Mouse (Mus musculus): ENCODE results near the gene Macf1. TPM values are rescaled to one million over a fixed set of nuclear protein-coding genes. Genes with fewer than 3 reads are reported as not detected.

The Macf1 gene
- polyA plus RNA-seq (2014; fragmentation: Nextera tagmentation; extraction: Ambion mirVana), result 76.5 and 101 TPM in 2 replicates

DNA sequence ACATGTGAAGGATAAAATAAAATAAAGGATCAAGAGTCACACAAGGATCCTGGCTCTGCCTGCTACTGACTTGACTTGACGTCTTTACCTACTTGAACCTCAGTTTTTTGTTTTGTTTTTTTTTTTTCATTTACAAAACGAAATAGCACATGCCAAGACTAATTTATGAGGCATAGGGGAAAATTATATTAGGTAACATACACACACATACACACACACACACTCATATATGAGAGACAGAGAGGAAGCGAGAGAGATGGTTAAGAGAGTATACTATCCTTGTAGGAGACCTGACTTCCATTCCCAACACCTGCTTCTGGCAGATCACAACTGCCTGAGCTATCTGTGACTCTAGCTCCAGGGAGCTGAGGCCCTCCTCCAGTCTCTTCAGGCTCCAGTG lies at the start of gene Macf1:
TSS of gene Macf1 (minus strand) at position 101 of the 400 bp plus-strand sequence.
- Histone ChIP-seq H3K27me3 (replicated peaks; ENCODE audit: control insufficient read depth, insufficient read depth, low read length) (no peaks in the 10 kb centered on the region), H3K9me3 (replicated peaks; ENCODE audit: control insufficient read depth, low read length) (no peaks in the 10 kb centered on the region), H3K4me3 (ENCODE audit: low read depth, low read length) (peak within 1 kb of the TSS; percentile 89), H3K36me3 (ENCODE audit: control insufficient read depth, insufficient read depth, low read length) (peaks cover 26% of the 10 kb centered on the region), H3K4me1 (ENCODE audit: control insufficient read depth, insufficient read depth, low read length) (peaks cover 14% of the 10 kb centered on the region; the same call in 1 of the 2 replicates), H3K9ac (ENCODE audit: low read length) (peak within 1 kb of the TSS; percentile 97; the same call in 1 of the 2 replicates), H3K4me2 (ENCODE audit: low read length) (peak within 1 kb of the TSS; percentile 95), H3K27ac (ENCODE audit: low read depth, low read length) (no peak within 1 kb of the TSS)
- 85% methylated on average over 3 of the region's 3 CpGs for WGBS
- no peak for ATAC-seq
- DNase-seq (ENCODE audit: low spot score), result no peak

DNA sequence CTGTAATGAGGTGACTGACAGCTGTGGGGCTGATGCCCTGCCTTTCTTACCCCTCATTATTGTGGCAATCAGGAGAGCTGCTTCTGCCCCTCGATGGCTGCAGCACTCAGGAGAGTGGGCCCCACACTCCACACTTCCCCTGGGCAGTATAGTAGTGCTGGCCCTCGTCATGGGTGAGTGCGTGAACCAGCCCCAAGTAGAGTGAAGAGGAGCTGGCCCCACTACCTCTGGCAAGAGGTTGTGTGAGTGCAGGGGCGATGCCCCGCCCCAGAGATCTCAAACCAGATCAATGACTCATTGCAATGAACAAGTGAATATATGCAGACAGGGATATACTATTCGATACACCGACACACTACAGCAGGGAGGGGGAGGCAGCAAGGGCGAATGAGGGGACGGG lies 49.4 kb upstream of the Macf1 start:
- no peak overlapping the region for H3K4me2 ChIP-seq (ENCODE audit: low read length)
- ATAC-seq (no peak), DNase-seq (ENCODE audit: low spot score) (no peak)
- no peaks in the 10 kb centered on the region for H3K4me1 ChIP-seq (ENCODE audit: control insufficient read depth, insufficient read depth, low read length)
- 94% methylated on average over 9 of the region's 9 CpGs for WGBS
- no peaks in the 10 kb centered on the region for H3K9me3 ChIP-seq (replicated peaks; ENCODE audit: control insufficient read depth, low read length)
- H3K4me3 ChIP-seq (ENCODE audit: low read depth, low read length), result no peak overlapping the region
- H3K9ac ChIP-seq (ENCODE audit: low read length), result no peak overlapping the region
- no peaks in the 10 kb centered on the region for H3K27me3 ChIP-seq (replicated peaks; ENCODE audit: control insufficient read depth, insufficient read depth, low read length)
- no peak overlapping the region for H3K27ac ChIP-seq (ENCODE audit: low read depth, low read length)
- H3K36me3 ChIP-seq (ENCODE audit: control insufficient read depth, insufficient read depth, low read length), result peaks cover 46% of the 10 kb centered on the region

DNA sequence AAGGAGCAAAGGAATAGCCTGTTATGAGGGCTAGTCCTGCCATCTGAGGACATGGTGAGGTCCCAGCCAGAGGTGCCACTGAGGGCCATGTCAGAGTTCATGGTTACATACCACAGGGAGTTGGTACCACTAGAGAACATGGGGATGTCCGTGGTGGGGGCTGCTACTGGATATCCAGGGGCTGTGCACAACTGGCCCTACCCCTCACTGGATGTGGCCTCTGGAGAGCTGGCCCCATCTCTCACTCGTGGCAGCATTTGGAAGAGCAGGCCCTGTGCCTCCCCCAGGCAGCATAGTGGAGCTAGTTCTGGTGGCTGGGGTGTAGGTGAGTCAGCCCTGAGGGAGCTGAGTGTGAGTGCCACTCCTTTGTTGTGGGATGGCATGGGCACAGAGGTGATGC lies 48.8 kb upstream of the Macf1 start:
- no peaks in the 10 kb centered on the region for H3K4me1 ChIP-seq (ENCODE audit: control insufficient read depth, insufficient read depth, low read length)
- ATAC-seq (no peak), DNase-seq (ENCODE audit: low spot score) (no peak)
- H3K9ac ChIP-seq (ENCODE audit: low read length), result no peak overlapping the region
- no peak overlapping the region for H3K4me3 ChIP-seq (ENCODE audit: low read depth, low read length)
- 90% methylated on average over 2 of the region's 2 CpGs for whole genome bisulfite sequencing
- H3K27ac ChIP-seq (ENCODE audit: low read depth, low read length), result no peak overlapping the region
- no peak overlapping the region for H3K4me2 ChIP-seq (ENCODE audit: low read length)
- H3K27me3 ChIP-seq (replicated peaks; ENCODE audit: control insufficient read depth, insufficient read depth, low read length), result no peaks in the 10 kb centered on the region
- peaks cover 40% of the 10 kb centered on the region for H3K36me3 ChIP-seq (ENCODE audit: control insufficient read depth, insufficient read depth, low read length)
- H3K9me3 ChIP-seq (replicated peaks; ENCODE audit: control insufficient read depth, low read length), result no peaks in the 10 kb centered on the region

- Histone ChIP-seq H3K4me2 (ENCODE audit: low read length) (no peak overlapping the region), H3K27me3 (replicated peaks; ENCODE audit: control insufficient read depth, insufficient read depth, low read length) (no peaks in the 10 kb centered on the region), H3K4me3 (ENCODE audit: low read depth, low read length) (no peak overlapping the region), H3K27ac (ENCODE audit: low read depth, low read length) (no peak overlapping the region), H3K9me3 (replicated peaks; ENCODE audit: control insufficient read depth, low read length) (no peaks in the 10 kb centered on the region), H3K4me1 (ENCODE audit: control insufficient read depth, insufficient read depth, low read length) (no peaks in the 10 kb centered on the region), H3K36me3 (ENCODE audit: control insufficient read depth, insufficient read depth, low read length) (peaks cover 35% of the 10 kb centered on the region), H3K9ac (ENCODE audit: low read length) (no peak overlapping the region)
- DNase-seq (ENCODE audit: low spot score), result no peak
- 92% methylated on average over 4 of the region's 4 CpGs for WGBS
- no peak for ATAC-seq
Measured at GRCm38 (mm10) chr4:123732163-123732910, 48.2 kb upstream of the Macf1 start.

- no peaks in the 10 kb centered on the region for H3K27me3 ChIP-seq (replicated peaks; ENCODE audit: control insufficient read depth, insufficient read depth, low read length)
- no peak for ATAC-seq
- no peak overlapping the region for H3K27ac ChIP-seq (ENCODE audit: low read depth, low read length)
- no peak overlapping the region for H3K9ac ChIP-seq (ENCODE audit: low read length)
- H3K9me3 ChIP-seq (replicated peaks; ENCODE audit: control insufficient read depth, low read length), result no peaks in the 10 kb centered on the region
- no peak overlapping the region for H3K4me3 ChIP-seq (ENCODE audit: low read depth, low read length)
- H3K4me2 ChIP-seq (ENCODE audit: low read length), result no peak overlapping the region
- DNase-seq (ENCODE audit: low spot score), result no peak
- WGBS, result 89% methylated on average over 4 of the region's 4 CpGs
- peaks cover 3% of the 10 kb centered on the region; the same call in 1 of the 2 replicates for H3K4me1 ChIP-seq (ENCODE audit: control insufficient read depth, insufficient read depth, low read length)
- no peaks in the 10 kb centered on the region for H3K36me3 ChIP-seq (ENCODE audit: control insufficient read depth, insufficient read depth, low read length)
Measured at GRCm38 (mm10) chr4:123721761-123722160, 37.6 kb upstream of the Macf1 start.

DNA sequence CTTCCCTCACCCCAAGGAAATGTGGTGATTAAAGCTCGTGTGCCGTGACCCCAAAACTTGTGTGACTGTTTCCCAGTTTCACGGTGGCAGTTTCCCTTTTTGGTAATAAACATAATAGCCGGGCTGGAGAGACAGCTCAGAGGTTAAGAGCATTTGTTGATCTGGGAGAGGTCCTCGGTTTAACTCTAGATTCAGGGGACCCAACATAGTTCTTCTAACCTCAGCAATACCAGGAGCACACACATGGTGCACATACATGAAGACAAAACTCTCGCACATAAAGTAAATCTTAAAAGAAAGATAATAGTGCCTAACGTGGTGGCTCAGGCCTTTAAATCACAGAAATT lies 34.2 kb upstream of the Macf1 start:
- peaks cover 3% of the 10 kb centered on the region; the same call in 1 of the 2 replicates for H3K4me1 ChIP-seq (ENCODE audit: control insufficient read depth, insufficient read depth, low read length)
- peaks cover 21% of the 10 kb centered on the region for H3K36me3 ChIP-seq (ENCODE audit: control insufficient read depth, insufficient read depth, low read length)
- no peaks in the 10 kb centered on the region for H3K27me3 ChIP-seq (replicated peaks; ENCODE audit: control insufficient read depth, insufficient read depth, low read length)
- no peak overlapping the region for H3K27ac ChIP-seq (ENCODE audit: low read depth, low read length)
- 32% methylated on average over 7 of the region's 7 CpGs for WGBS
- DNase-seq (ENCODE audit: low spot score) (no peak), ATAC-seq (peak; percentile 35; the same call in 1 of the 2 replicates)
- peak overlapping the region; percentile 68 for H3K4me2 ChIP-seq (ENCODE audit: low read length)
- no peaks in the 10 kb centered on the region for H3K9me3 ChIP-seq (replicated peaks; ENCODE audit: control insufficient read depth, low read length)
- H3K9ac ChIP-seq (ENCODE audit: low read length), result peak overlapping the region; percentile 90
- peak overlapping the region; percentile 76 for H3K4me3 ChIP-seq (ENCODE audit: low read depth, low read length)

DNA sequence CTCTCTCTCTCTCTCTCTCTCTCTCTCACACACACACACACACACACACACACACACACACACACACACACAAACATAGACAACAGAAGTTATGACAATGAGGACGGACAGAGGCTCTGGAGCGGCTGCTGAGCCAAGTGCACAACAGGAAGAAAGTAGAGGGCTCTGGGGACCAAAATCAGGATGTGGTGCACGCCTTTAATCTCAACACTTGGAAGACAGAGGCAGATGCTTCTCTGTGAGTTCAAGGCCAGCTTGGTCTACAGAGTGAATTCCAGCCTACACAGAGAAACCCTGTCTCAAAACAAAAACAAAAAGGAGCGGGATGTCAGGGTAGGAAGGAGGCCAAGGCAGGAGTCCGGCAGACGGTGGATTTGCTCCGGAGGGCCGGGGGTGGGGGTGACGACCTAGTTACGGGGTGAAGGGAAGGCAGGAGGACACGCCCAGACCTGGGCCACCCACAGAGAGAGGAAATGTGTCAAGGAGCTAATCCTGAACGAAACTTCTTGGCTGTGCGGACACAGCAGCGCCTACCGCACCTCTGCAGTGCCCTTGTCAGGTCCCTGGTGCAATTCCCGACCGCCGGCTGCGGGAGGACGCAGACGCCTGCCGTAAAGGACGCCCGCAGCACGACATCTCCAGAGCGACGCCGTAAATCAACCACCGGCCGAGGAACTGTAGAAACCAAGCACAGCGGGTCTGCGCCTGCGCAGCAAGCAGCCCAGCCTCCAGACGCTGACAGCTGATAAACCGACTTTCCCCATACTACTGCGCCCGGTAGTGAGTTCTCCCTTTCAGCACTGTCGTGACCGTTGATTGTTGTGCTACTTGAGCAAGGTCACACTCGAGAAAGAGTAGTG lies 33.6 kb upstream of the Macf1 start, which contains the start of gene Ndufs5:
TSS of gene Ndufs5 (minus strand) at position 629 of the 860 bp plus-strand sequence.
- peak; percentile 98 for ATAC-seq
- Histone ChIP-seq H3K27me3 (replicated peaks; ENCODE audit: control insufficient read depth, insufficient read depth, low read length) (no peaks in the 10 kb centered on the region), H3K4me3 (ENCODE audit: low read depth, low read length) (peak within 1 kb of the TSS; percentile 76), H3K4me2 (ENCODE audit: low read length) (peak within 1 kb of the TSS; percentile 68), H3K9me3 (replicated peaks; ENCODE audit: control insufficient read depth, low read length) (no peaks in the 10 kb centered on the region), H3K4me1 (ENCODE audit: control insufficient read depth, insufficient read depth, low read length) (peaks cover 3% of the 10 kb centered on the region; the same call in 1 of the 2 replicates), H3K9ac (ENCODE audit: low read length) (peak within 1 kb of the TSS; percentile 90), H3K36me3 (ENCODE audit: control insufficient read depth, insufficient read depth, low read length) (peaks cover 23% of the 10 kb centered on the region), H3K27ac (ENCODE audit: low read depth, low read length) (0 out of 2 replicates have a peak within 1 kb of the TSS, but pooled peaks have one; percentile 63)
- WGBS, result under 1% methylated on average over 40 of the region's 40 CpGs
- peak; percentile 98 for DNase-seq (ENCODE audit: low spot score)

GRCm38 (mm10) chr4:123712431-123712830 lies 28.3 kb upstream of the Macf1 start:
- ATAC-seq (no peak), DNase-seq (ENCODE audit: low spot score) (no peak)
- Histone ChIP-seq H3K4me2 (ENCODE audit: low read length) (no peak overlapping the region), H3K4me1 (ENCODE audit: control insufficient read depth, insufficient read depth, low read length) (peaks cover 3% of the 10 kb centered on the region; the same call in 1 of the 2 replicates), H3K9ac (ENCODE audit: low read length) (no peak overlapping the region), H3K4me3 (ENCODE audit: low read depth, low read length) (no peak overlapping the region), H3K27me3 (replicated peaks; ENCODE audit: control insufficient read depth, insufficient read depth, low read length) (no peaks in the 10 kb centered on the region), H3K27ac (ENCODE audit: low read depth, low read length) (no peak overlapping the region), H3K36me3 (ENCODE audit: control insufficient read depth, insufficient read depth, low read length) (peaks cover 25% of the 10 kb centered on the region), H3K9me3 (replicated peaks; ENCODE audit: control insufficient read depth, low read length) (no peaks in the 10 kb centered on the region)
- 88% methylated on average over 1 of the region's 3 CpGs for WGBS
